Mouse (Mus musculus) sigmoid colon, adult 10 weeks (tissue): ENCODE results near the gene Myef2. TPM values are rescaled to one million over a fixed set of nuclear protein-coding genes. Genes with fewer than 3 reads are reported as not detected.

Experiments used
- polyA plus RNA-seq: library from polyadenylated mRNA; stranded (reverse); fragments of 350-450 nt; fragmentation: Illumina TruSeq; extraction: RNeasy Lipid Tissue Mini Kit (QIAGEN cat#74804); gene quantifications from one replicate; pipeline ENCODE4 v1.2.3, GENCODE M21; 2014; ENCODE audit warnings: low read depth, low replicate concordance

The Myef2 gene
- polyA plus RNA-seq, result 45.9 TPM

GRCm38 (mm10) chr2:125123477-125123852, at the start of gene Myef2:
Gene Myef2, minus strand, starts transcription at chr2:125123661.

GRCm38 (mm10) chr2:125152388-125152787, 28.9 kb upstream of the Myef2 start, which contains the start of gene Slc12a1:
Gene Slc12a1, plus strand, starts transcription at chr2:125152505.

GRCm38 (mm10) chr2:125135903-125136811, 12.7 kb upstream of the Myef2 start, which contains the start of gene Ctxn2:
Gene Ctxn2, plus strand, starts transcription at chr2:125136692.

GRCm38 (mm10) chr2:125067894-125068293, 55.6 kb downstream of the Myef2 start, which contains the start of gene Slc24a5:
Gene Slc24a5, plus strand, starts transcription at chr2:125068124.

Other genes with a start within 250 kb of the Myef2 start
- gene Slc24a5, start 55.5 kb downstream of the Myef2 start, polyA plus RNA-seq, result 0.57 TPM
- gene Ctxn2, start 13.0 kb upstream of the Myef2 start, polyA plus RNA-seq, result not detected
- not detected for gene Slc12a1, start 28.8 kb upstream of the Myef2 start, polyA plus RNA-seq
- gene Dut, start 123.5 kb upstream of the Myef2 start, polyA plus RNA-seq, result 17.7 TPM